Mouse (Mus musculus): ENCODE results near the gene Slc4a1ap.
"Not testable (repeated sequence)": the region's sequence is repeated elsewhere in the genome, so short reads cannot be mapped to it uniquely, and the experiment has no call there.

Gene Slc4a1ap

GRCm38 (mm10) chr5:31567951-31568657 lies 41.3 kb downstream of the Slc4a1ap start:
- no peak for DNase-seq

GRCm38 (mm10) chr5:31571023-31571608 lies 44.3 kb downstream of the Slc4a1ap start:
- no peak for DNase-seq

GRCm38 (mm10) chr5:31573722-31574121 lies 46.9 kb downstream of the Slc4a1ap start:
- no peak for DNase-seq

- DNase-seq: no peak
Observed at GRCm38 (mm10) chr5:31576539-31576975, 49.8 kb downstream of the Slc4a1ap start.

- DNase-seq: no peak
Observed at GRCm38 (mm10) chr5:31581263-31581662, 54.5 kb downstream of the Slc4a1ap start.

- DNase-seq: no peak
Observed at GRCm38 (mm10) chr5:31581932-31582331, 55.1 kb downstream of the Slc4a1ap start.

- DNase-seq: no peak
Observed at GRCm38 (mm10) chr5:31583261-31583660, 56.5 kb downstream of the Slc4a1ap start.

GRCm38 (mm10) chr5:31585526-31585925 lies 58.7 kb downstream of the Slc4a1ap start:
- DNase-seq: no peak

- DNase-seq: no peak
Observed at GRCm38 (mm10) chr5:31588016-31588415, 61.2 kb downstream of the Slc4a1ap start.

GRCm38 (mm10) chr5:31588672-31589071 lies 61.9 kb downstream of the Slc4a1ap start:
- not testable (repeated sequence) for DNase-seq

GRCm38 (mm10) chr5:31589711-31590319 lies 63.0 kb downstream of the Slc4a1ap start:
- DNase-seq: no peak

GRCm38 (mm10) chr5:31591122-31591521 lies 64.3 kb downstream of the Slc4a1ap start:
- no peak for DNase-seq

- DNase-seq: no peak
Observed at GRCm38 (mm10) chr5:31595868-31596267, 69.1 kb downstream of the Slc4a1ap start.

GRCm38 (mm10) chr5:31596481-31597429 lies 70.0 kb downstream of the Slc4a1ap start, which contains the start of gene Mrpl33:
Gene Mrpl33, plus strand, starts transcription at chr5:31596935.
- peak; percentile 22 for DNase-seq

- DNase-seq: no peak
Observed at GRCm38 (mm10) chr5:31597430-31597944, 70.7 kb downstream of the Slc4a1ap start.

- DNase-seq: no peak
Observed at GRCm38 (mm10) chr5:31598121-31598520, 71.3 kb downstream of the Slc4a1ap start.

- peak; percentile 38 for DNase-seq
Observed at GRCm38 (mm10) chr5:31598579-31598978, 71.8 kb downstream of the Slc4a1ap start.

- no peak for DNase-seq
Observed at GRCm38 (mm10) chr5:31599161-31599560, 72.4 kb downstream of the Slc4a1ap start.

GRCm38 (mm10) chr5:31601162-31601722 lies 74.4 kb downstream of the Slc4a1ap start:
- DNase-seq: no peak

GRCm38 (mm10) chr5:31602377-31602776 lies 75.6 kb downstream of the Slc4a1ap start:
- peak; percentile 32 for DNase-seq

- DNase-seq: no peak
Observed at GRCm38 (mm10) chr5:31603766-31604165, 77.0 kb downstream of the Slc4a1ap start.

- no peak for DNase-seq
Observed at GRCm38 (mm10) chr5:31606151-31606550, 79.4 kb downstream of the Slc4a1ap start.

All from right cerebral cortex, postnatal 14 days (tissue).